Mouse (Mus musculus): ENCODE data around the gene Dpp10. TPM values are rescaled to one million over a fixed set of nuclear protein-coding genes. Genes with fewer than 3 reads are reported as not detected.
A peak's percentile ranks its signal among the peaks of the same experiment; 100 is the strongest.

Gene Dpp10
- polyA plus RNA-seq, 1 experiment from 2014 or later = 0.38 TPM

- Histone ChIP-seq H3K4me2 (replicated peaks; ENCODE audit: low read depth) (no peak overlapping the region), H3K36me3 (ENCODE audit: control insufficient read depth, insufficient read depth) (no peaks in the 10 kb centered on the region), H3K9ac (ENCODE audit: low read depth, low read length) (no peak overlapping the region), H3K27ac (ENCODE audit: low read depth, low read length) (no peak overlapping the region), H3K4me3 (ENCODE audit: low read depth, low read length) (no peak overlapping the region), H3K4me1 (replicated peaks; ENCODE audit: control insufficient read depth, insufficient read depth, low read length) (no peaks in the 10 kb centered on the region), H3K27me3 (replicated peaks; ENCODE audit: control insufficient read depth, insufficient read depth, low read length) (no peaks in the 10 kb centered on the region), H3K9me3 (ENCODE audit: control insufficient read depth) (no peaks in the 10 kb centered on the region)
- no peak for TF ChIP-seq CTCF (IDR thresholded peaks at IDR 0.05; ENCODE audit: low read depth)
- WGBS = 48% methylated on average over 1 of the region's 1 CpGs
- ATAC-seq = no peak
Observed at GRCm38 (mm10) chr1:123978597-123978996, 66.8 kb downstream of the Dpp10 start.

DNA sequence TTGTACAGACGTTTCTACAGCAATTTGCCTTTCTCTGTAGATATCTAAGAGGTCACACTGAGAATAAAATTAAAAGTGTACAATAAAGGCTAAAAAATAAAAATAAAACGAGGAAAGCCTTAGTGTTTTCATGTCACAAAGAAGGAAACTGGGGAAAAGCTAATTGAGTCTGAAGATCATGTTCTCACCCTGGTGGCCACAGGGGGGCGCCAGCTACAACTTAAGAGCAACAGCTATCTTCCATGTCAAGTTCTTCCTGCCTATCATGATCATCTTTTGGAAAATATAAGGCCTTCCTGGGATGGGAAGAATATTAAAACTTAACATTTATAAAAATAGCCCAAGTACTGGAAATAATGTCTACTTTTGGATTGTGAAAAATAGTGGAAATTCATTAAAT lies 70.7 kb downstream of the Dpp10 start:
- Histone ChIP-seq H3K9me3 (ENCODE audit: control insufficient read depth) (no peaks in the 10 kb centered on the region), H3K27ac (ENCODE audit: low read depth, low read length) (no peak overlapping the region), H3K36me3 (ENCODE audit: control insufficient read depth, insufficient read depth) (no peaks in the 10 kb centered on the region), H3K27me3 (replicated peaks; ENCODE audit: control insufficient read depth, insufficient read depth, low read length) (no peaks in the 10 kb centered on the region), H3K4me3 (ENCODE audit: low read depth, low read length) (no peak overlapping the region), H3K4me1 (replicated peaks; ENCODE audit: control insufficient read depth, insufficient read depth, low read length) (no peaks in the 10 kb centered on the region), H3K4me2 (replicated peaks; ENCODE audit: low read depth) (no peak overlapping the region), H3K9ac (ENCODE audit: low read depth, low read length) (no peak overlapping the region)
- WGBS = 26% methylated on average over 3 of the region's 3 CpGs
- peak; percentile 60 for TF ChIP-seq CTCF (IDR thresholded peaks at IDR 0.05; ENCODE audit: low read depth)
- no peak for ATAC-seq

DNA sequence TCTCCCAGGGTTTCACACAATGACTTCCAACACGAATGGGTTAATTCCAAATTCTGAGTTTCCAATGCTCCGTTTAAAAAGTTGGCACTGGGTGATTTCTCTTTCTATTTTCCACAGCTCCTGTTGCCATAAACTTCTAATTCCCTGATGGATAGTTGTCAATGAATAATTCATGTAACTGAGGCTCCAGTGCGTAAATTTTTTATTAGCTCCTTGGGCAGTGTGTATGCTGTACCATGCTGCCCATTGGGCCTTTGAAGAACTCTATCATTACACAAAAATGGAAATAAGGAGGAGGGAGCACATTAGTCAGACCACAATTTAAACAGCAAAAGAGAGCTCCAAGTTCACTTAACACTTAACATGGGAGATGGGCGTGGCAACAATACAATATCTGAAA lies 99.2 kb downstream of the Dpp10 start:
- TF ChIP-seq CTCF (IDR thresholded peaks at IDR 0.05; ENCODE audit: low read depth) = no peak
- 79% methylated on average over 4 of the region's 4 CpGs for WGBS
- ATAC-seq = no peak
- Histone ChIP-seq H3K9me3 (ENCODE audit: control insufficient read depth) (no peaks in the 10 kb centered on the region), H3K27me3 (replicated peaks; ENCODE audit: control insufficient read depth, insufficient read depth, low read length) (no peaks in the 10 kb centered on the region), H3K4me3 (ENCODE audit: low read depth, low read length) (no peak overlapping the region), H3K9ac (ENCODE audit: low read depth, low read length) (no peak overlapping the region), H3K27ac (ENCODE audit: low read depth, low read length) (no peak overlapping the region), H3K4me1 (replicated peaks; ENCODE audit: control insufficient read depth, insufficient read depth, low read length) (no peaks in the 10 kb centered on the region), H3K4me2 (replicated peaks; ENCODE audit: low read depth) (no peak overlapping the region), H3K36me3 (ENCODE audit: control insufficient read depth, insufficient read depth) (no peaks in the 10 kb centered on the region)

DNA sequence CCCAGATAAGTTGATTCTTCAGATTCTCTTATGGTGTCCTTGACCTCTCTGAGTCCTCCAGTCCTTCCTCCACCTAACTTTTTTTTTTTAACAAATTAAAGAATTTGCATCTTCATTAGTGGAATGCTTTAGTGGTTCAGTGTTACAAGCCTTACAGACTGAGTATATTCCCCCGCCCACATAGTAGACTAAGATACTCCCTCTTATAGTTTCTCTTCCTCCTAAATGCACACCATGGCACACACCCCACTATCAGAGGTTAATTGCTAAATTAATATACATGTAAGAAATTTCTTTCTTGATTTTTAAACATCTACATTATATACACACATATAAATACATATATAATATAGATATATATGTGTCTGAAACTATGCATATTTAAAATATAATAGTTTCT lies 104.5 kb downstream of the Dpp10 start:
- Histone ChIP-seq H3K4me1 (replicated peaks; ENCODE audit: control insufficient read depth, insufficient read depth, low read length) (no peaks in the 10 kb centered on the region), H3K4me3 (ENCODE audit: low read depth, low read length) (no peak overlapping the region), H3K27ac (ENCODE audit: low read depth, low read length) (no peak overlapping the region), H3K9ac (ENCODE audit: low read depth, low read length) (no peak overlapping the region), H3K27me3 (replicated peaks; ENCODE audit: control insufficient read depth, insufficient read depth, low read length) (no peaks in the 10 kb centered on the region), H3K36me3 (ENCODE audit: control insufficient read depth, insufficient read depth) (no peaks in the 10 kb centered on the region), H3K9me3 (ENCODE audit: control insufficient read depth) (no peaks in the 10 kb centered on the region), H3K4me2 (replicated peaks; ENCODE audit: low read depth) (no peak overlapping the region)
- 96% methylated on average over 1 of the region's 1 CpGs for WGBS
- no peak for TF ChIP-seq CTCF (IDR thresholded peaks at IDR 0.05; ENCODE audit: low read depth)
- ATAC-seq = no peak

DNA sequence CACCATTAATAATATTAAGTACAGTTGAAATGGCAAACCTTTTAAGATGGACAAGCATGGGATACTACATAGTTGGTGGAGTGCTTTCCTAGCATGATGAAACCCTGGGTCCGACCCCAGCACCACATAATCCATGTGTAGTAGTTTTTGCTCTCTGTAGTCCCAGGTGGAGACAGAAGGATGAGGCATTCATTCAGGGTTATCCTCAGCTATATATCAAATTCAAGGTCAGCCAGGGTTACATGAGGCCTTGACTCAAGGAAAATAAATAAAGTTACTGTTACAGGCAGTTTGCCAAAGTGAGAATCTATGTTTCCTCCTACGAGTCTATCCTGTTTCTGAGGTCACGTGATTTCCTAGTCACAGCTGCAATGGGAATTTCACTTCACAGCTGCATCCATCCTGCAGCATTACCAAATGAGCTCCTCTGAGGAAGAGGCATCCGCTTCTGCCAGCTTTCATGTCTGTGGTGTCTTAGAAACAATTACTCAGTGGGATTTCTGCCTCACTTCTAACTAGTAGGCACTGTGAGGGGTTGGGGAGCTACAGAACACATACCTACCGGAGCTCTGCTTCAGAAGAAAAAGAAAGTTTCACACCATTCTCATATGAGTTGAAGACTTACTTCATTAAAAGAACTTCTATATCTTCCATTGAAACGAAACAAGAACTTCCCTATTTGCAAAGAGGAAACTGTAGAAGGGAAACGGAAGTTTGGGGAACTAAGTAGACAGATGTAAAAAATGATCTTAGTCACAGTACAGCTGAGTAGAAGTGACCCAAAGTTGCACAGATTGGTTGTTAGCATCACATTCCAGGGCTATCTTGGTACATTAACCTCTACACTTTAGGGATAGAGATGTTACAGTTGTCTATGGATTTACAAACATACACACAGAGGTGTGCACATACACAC lies 111.3 kb downstream of the Dpp10 start:
- no peak for ATAC-seq
- Histone ChIP-seq H3K27me3 (replicated peaks; ENCODE audit: control insufficient read depth, insufficient read depth, low read length) (no peaks in the 10 kb centered on the region), H3K27ac (ENCODE audit: low read depth, low read length) (no peak overlapping the region), H3K4me1 (replicated peaks; ENCODE audit: control insufficient read depth, insufficient read depth, low read length) (no peaks in the 10 kb centered on the region), H3K4me3 (ENCODE audit: low read depth, low read length) (no peak overlapping the region), H3K9me3 (ENCODE audit: control insufficient read depth) (no peaks in the 10 kb centered on the region), H3K9ac (ENCODE audit: low read depth, low read length) (no peak overlapping the region), H3K36me3 (ENCODE audit: control insufficient read depth, insufficient read depth) (no peaks in the 10 kb centered on the region), H3K4me2 (replicated peaks; ENCODE audit: low read depth) (no peak overlapping the region)
- no peak for TF ChIP-seq CTCF (IDR thresholded peaks at IDR 0.05; ENCODE audit: low read depth)
- WGBS = 69% methylated on average over 7 of the region's 7 CpGs

DNA sequence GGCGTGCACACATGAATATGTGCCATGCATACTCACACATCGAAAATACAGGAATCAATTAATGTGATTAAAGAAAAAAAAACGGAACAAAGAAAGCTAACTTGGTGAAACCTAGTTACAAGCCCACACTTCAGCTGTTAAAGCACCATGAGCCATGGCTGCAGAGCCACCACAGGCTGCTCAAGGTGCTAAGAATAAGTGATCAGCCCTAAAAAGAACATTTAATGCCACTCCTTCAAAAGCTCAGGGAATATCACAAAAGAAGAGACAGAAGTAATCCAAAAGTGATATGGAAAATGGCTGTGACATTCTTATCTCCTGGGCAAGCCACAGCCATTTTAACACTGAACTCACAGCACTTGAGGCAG lies 117.4 kb downstream of the Dpp10 start:
- no peak for ATAC-seq

More for the DNA sequence above, 117.4 kb downstream of the Dpp10 start:
- Histone ChIP-seq H3K36me3 (ENCODE audit: control insufficient read depth, insufficient read depth) (no peaks in the 10 kb centered on the region), H3K4me1 (replicated peaks; ENCODE audit: control insufficient read depth, insufficient read depth, low read length) (no peaks in the 10 kb centered on the region), H3K4me3 (ENCODE audit: low read depth, low read length) (no peak overlapping the region), H3K27ac (ENCODE audit: low read depth, low read length) (no peak overlapping the region), H3K9me3 (ENCODE audit: control insufficient read depth) (no peaks in the 10 kb centered on the region), H3K27me3 (replicated peaks; ENCODE audit: control insufficient read depth, insufficient read depth, low read length) (no peaks in the 10 kb centered on the region), H3K9ac (ENCODE audit: low read depth, low read length) (no peak overlapping the region), H3K4me2 (replicated peaks; ENCODE audit: low read depth) (no peak overlapping the region)
- WGBS = 69% methylated on average over 3 of the region's 3 CpGs
- no peak for TF ChIP-seq CTCF (IDR thresholded peaks at IDR 0.05; ENCODE audit: low read depth)
